Mouse (Mus musculus): ENCODE results near the gene Prkce. TPM values are rescaled to one million over a fixed set of nuclear protein-coding genes. Genes with fewer than 3 reads are reported as not detected.

Gene Prkce
- polyA plus RNA-seq, 1 experiment from 2014 or later = 5.2 TPM

DNA sequence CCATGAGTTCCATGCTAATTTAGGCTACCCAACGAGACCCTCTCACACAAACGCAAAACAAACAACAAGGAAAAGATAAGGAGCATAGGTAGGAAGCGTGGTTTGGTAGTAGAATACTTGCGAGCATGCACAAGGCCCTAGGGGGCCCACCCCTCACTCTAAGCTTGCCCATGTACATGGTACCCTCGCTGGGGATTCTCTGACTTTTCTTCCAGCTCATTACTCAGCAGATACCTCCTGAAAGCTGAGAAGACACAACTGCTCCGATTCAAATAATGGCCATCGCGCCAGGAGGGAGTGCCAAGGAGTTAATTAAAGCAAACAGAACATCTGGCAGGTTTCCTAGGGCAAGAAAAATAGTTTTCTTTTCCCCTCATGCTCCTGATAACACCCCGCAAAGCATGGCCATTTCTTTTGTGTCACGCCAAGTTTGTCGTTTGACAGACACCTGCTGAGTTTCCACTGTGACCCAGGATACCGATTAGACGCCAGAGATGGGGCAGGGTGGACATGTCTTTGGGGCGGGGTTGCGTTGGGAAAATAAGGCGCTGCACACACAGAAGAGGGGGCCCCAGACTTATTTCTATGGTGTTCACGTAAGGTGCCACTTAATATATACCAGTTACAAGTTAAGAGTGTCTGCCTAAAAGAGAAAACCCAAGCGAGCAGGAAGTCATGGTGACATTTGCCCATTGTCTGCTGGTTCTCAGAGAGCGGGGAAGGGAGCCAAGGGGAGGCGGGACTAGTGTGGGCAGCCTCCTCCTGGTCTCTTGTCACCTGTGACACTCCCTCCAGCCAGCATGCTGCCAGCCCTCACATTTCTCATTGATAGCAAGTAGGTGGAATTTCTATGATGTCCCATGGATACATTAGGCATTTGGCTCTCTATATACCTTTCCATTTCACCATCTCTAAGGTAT is 36.2 kb downstream of the Prkce start:
- WGBS = 64% methylated on average over 20 of the region's 20 CpGs
- Histone ChIP-seq H3K9me3 (ENCODE audit: control insufficient read depth) (no peaks in the 10 kb centered on the region), H3K9ac (ENCODE audit: low read depth, low read length) (no peak overlapping the region), H3K4me1 (replicated peaks; ENCODE audit: control insufficient read depth, insufficient read depth, low read length) (peaks cover 3% of the 10 kb centered on the region; the same call in 1 of the 2 replicates), H3K27me3 (replicated peaks; ENCODE audit: control insufficient read depth, insufficient read depth, low read length) (no peaks in the 10 kb centered on the region), H3K4me3 (ENCODE audit: low read depth, low read length) (no peak overlapping the region), H3K36me3 (ENCODE audit: control insufficient read depth, insufficient read depth) (no peaks in the 10 kb centered on the region), H3K4me2 (replicated peaks; ENCODE audit: low read depth) (no peak overlapping the region), H3K27ac (ENCODE audit: low read depth, low read length) (no peak overlapping the region)
- no peak for ATAC-seq
- no peak for TF ChIP-seq CTCF (IDR thresholded peaks at IDR 0.05; ENCODE audit: low read depth)

DNA sequence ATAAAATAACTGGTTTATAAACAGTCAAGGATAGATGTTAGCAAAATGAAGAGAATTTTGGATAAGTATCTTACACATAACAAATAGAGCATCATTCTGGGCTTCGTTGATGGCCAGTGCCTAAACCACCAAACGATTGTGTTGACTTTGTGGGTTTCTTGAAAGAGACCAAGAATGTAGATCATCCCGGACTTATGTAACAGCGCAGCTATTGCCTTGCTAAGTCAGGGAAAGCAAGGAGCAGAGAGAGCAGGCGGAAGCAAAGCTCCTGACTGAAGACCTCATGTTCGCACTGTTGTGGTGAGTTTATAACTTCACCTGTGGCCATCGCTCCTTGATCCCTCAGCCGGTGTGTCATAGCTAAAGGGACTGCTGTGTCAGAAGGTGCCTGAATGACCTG is 38.7 kb downstream of the Prkce start:
- Histone ChIP-seq H3K27ac (ENCODE audit: low read depth, low read length) (no peak overlapping the region), H3K9me3 (ENCODE audit: control insufficient read depth) (no peaks in the 10 kb centered on the region), H3K36me3 (ENCODE audit: control insufficient read depth, insufficient read depth) (no peaks in the 10 kb centered on the region), H3K9ac (ENCODE audit: low read depth, low read length) (no peak overlapping the region), H3K4me1 (replicated peaks; ENCODE audit: control insufficient read depth, insufficient read depth, low read length) (0 out of 2 replicates have a peak, but pooled peaks cover 2% of the 10 kb centered on the region), H3K4me3 (ENCODE audit: low read depth, low read length) (no peak overlapping the region), H3K27me3 (replicated peaks; ENCODE audit: control insufficient read depth, insufficient read depth, low read length) (no peaks in the 10 kb centered on the region), H3K4me2 (replicated peaks; ENCODE audit: low read depth) (no peak overlapping the region)
- TF ChIP-seq CTCF (IDR thresholded peaks at IDR 0.05; ENCODE audit: low read depth) = no peak
- no peak for ATAC-seq
- 84% methylated on average over 8 of the region's 8 CpGs for WGBS

DNA sequence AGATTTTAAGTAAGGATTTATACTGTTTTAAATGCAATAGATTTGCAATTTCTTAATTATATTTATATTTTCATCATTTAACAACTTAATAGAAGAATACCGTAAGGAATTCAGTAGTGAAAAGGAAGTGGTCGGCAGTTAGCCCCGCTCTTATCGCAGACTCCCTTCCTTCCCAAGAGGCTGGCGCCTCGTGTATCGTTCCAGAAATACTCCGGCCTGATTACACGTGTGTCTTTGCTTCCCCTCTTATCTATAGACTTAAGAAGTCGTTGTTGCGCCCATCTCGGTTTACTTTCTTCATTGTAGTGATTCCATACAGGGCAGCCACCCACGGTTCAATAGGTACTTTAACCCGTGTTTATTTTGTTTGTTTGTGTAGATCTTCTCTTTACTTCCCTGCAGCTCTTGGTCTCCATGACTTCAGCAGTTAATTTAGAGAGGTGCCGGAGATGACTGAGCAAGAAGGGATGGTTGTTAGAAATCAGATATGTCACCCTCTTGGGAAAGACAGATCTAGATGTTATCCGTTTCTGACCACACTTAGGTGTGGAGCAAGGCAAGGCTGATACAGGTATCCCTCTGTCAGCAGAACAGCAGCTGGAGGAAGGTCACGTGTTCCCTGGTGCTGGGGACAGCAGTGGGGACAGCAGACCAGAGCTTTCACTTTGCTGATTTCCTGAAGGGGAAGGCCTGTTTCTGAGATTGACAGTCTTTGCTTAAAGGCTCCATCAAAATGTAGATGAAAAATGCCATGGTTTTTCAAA is 40.7 kb downstream of the Prkce start:
- H3K9me3 ChIP-seq (ENCODE audit: control insufficient read depth) = no peaks in the 10 kb centered on the region
- H3K9ac ChIP-seq (ENCODE audit: low read depth, low read length) = no peak overlapping the region
- H3K4me3 ChIP-seq (ENCODE audit: low read depth, low read length) = no peak overlapping the region
- ATAC-seq = peak; percentile 65; the same call in 1 of the 2 replicates
- peak overlapping the region; percentile 18; the same call in 1 of the 2 replicates for H3K4me2 ChIP-seq (replicated peaks; ENCODE audit: low read depth)
- H3K27ac ChIP-seq (ENCODE audit: low read depth, low read length) = 0 out of 2 replicates have a peak overlapping the region, but pooled peaks have one; percentile 15
- H3K4me1 ChIP-seq (replicated peaks; ENCODE audit: control insufficient read depth, insufficient read depth, low read length) = 0 out of 2 replicates have a peak, but pooled peaks cover 2% of the 10 kb centered on the region
- 53% methylated on average over 17 of the region's 17 CpGs for WGBS
- H3K36me3 ChIP-seq (ENCODE audit: control insufficient read depth, insufficient read depth) = no peaks in the 10 kb centered on the region
- no peaks in the 10 kb centered on the region for H3K27me3 ChIP-seq (replicated peaks; ENCODE audit: control insufficient read depth, insufficient read depth, low read length)
- no peak for TF ChIP-seq CTCF (IDR thresholded peaks at IDR 0.05; ENCODE audit: low read depth)

DNA sequence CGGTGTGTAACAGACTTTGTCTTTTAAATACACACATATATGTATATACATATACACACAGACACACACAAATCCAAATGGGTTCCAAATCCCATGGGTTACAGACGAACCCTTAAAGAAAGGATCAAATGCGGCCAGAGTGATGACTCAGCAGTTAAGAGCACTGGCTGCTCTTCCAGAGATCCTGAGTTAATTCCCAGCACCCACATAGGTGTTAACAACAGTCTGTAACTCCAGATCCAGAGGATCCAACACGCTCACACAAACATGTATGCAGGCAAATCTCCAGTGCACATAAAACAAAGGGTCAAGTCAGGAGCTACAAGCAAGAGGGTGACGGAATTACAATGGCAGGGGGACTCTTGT is 41.2 kb downstream of the Prkce start:
- H3K36me3 ChIP-seq (ENCODE audit: control insufficient read depth, insufficient read depth) = no peaks in the 10 kb centered on the region
- no peak overlapping the region for H3K4me2 ChIP-seq (replicated peaks; ENCODE audit: low read depth)
- no peaks in the 10 kb centered on the region for H3K27me3 ChIP-seq (replicated peaks; ENCODE audit: control insufficient read depth, insufficient read depth, low read length)
- no peak overlapping the region for H3K4me3 ChIP-seq (ENCODE audit: low read depth, low read length)
- H3K9ac ChIP-seq (ENCODE audit: low read depth, low read length) = no peak overlapping the region
- H3K9me3 ChIP-seq (ENCODE audit: control insufficient read depth) = no peaks in the 10 kb centered on the region
- 92% methylated on average over 5 of the region's 5 CpGs for WGBS
- no peak for ATAC-seq
- no peak for TF ChIP-seq CTCF (IDR thresholded peaks at IDR 0.05; ENCODE audit: low read depth)
- 0 out of 2 replicates have a peak, but pooled peaks cover 2% of the 10 kb centered on the region for H3K4me1 ChIP-seq (replicated peaks; ENCODE audit: control insufficient read depth, insufficient read depth, low read length)
- H3K27ac ChIP-seq (ENCODE audit: low read depth, low read length) = no peak overlapping the region

DNA sequence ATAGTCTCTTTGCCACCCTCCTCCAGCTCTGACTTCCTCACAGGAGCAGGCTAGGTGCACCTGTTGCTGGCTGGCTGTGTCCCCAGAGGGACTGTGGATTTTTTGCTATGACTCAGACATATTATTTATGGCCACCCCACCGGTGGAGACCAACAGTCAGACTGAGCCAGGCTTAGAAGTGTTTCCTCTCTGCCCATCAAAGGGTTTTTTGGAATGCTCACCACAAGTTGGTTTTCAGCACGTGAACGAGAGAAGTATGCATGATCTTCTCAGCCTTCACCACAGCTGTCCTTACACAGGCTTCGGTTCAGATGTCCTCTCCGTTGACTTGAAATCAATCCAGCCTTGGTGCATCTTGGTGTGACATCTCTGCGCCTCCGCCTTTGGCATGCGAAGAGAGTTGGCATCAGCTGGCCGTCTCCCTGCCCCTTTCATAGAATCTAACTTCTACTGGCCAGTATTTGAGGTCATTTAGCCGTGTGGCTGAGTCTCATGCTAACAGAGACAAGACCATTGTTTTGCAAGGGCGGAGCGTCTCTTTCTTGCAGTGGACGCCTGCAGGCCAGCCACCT is 42.2 kb downstream of the Prkce start:
- WGBS = 82% methylated on average over 13 of the region's 13 CpGs
- H3K4me1 ChIP-seq (replicated peaks; ENCODE audit: control insufficient read depth, insufficient read depth, low read length) = 0 out of 2 replicates have a peak, but pooled peaks cover under 1% of the 10 kb centered on the region
- no peak overlapping the region for H3K4me3 ChIP-seq (ENCODE audit: low read depth, low read length)
- H3K27ac ChIP-seq (ENCODE audit: low read depth, low read length) = no peak overlapping the region
- H3K4me2 ChIP-seq (replicated peaks; ENCODE audit: low read depth) = no peak overlapping the region
- TF ChIP-seq CTCF (IDR thresholded peaks at IDR 0.05; ENCODE audit: low read depth) = no peak
- ATAC-seq = no peak
- H3K27me3 ChIP-seq (replicated peaks; ENCODE audit: control insufficient read depth, insufficient read depth, low read length) = no peaks in the 10 kb centered on the region
- H3K36me3 ChIP-seq (ENCODE audit: control insufficient read depth, insufficient read depth) = no peaks in the 10 kb centered on the region
- no peaks in the 10 kb centered on the region for H3K9me3 ChIP-seq (ENCODE audit: control insufficient read depth)
- H3K9ac ChIP-seq (ENCODE audit: low read depth, low read length) = no peak overlapping the region

DNA sequence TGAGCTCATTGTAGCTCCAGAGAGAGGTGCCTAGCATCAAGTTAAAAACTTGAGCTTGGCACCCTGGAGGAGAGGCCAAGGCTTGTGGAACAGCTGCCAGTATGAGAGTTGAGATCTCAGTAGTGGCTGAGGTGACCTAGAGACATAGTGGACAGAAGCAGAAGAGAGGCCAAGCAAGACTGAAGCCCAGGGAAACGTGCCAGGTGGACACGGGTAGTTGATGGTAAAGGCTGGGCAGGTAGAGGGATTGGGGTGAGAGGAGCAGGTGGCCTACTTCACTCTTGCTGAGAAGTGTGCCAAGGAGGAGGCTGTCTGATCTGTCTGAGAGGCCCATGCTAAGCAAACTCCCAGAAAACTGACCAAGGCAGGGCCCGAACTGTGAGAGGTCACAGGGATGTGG is 44.6 kb downstream of the Prkce start:
- Histone ChIP-seq H3K4me1 (replicated peaks; ENCODE audit: control insufficient read depth, insufficient read depth, low read length) (no peaks in the 10 kb centered on the region), H3K4me2 (replicated peaks; ENCODE audit: low read depth) (no peak overlapping the region), H3K27me3 (replicated peaks; ENCODE audit: control insufficient read depth, insufficient read depth, low read length) (no peaks in the 10 kb centered on the region), H3K27ac (ENCODE audit: low read depth, low read length) (no peak overlapping the region), H3K4me3 (ENCODE audit: low read depth, low read length) (no peak overlapping the region), H3K9ac (ENCODE audit: low read depth, low read length) (no peak overlapping the region), H3K9me3 (ENCODE audit: control insufficient read depth) (no peaks in the 10 kb centered on the region), H3K36me3 (ENCODE audit: control insufficient read depth, insufficient read depth) (no peaks in the 10 kb centered on the region)
- 90% methylated on average over 3 of the region's 3 CpGs for WGBS
- ATAC-seq = no peak
- no peak for TF ChIP-seq CTCF (IDR thresholded peaks at IDR 0.05; ENCODE audit: low read depth)
